Mouse (Mus musculus): Measurements from ENCODE around the gene Slx4ip. TPM values are rescaled to one million over a fixed set of nuclear protein-coding genes. Genes with fewer than 3 reads are reported as not detected.
A peak's percentile ranks its signal among the peaks of the same experiment; 100 is the strongest.

Gene Slx4ip
- polyA plus RNA-seq, 1 experiment from 2014 or later: 7.2 TPM

DNA sequence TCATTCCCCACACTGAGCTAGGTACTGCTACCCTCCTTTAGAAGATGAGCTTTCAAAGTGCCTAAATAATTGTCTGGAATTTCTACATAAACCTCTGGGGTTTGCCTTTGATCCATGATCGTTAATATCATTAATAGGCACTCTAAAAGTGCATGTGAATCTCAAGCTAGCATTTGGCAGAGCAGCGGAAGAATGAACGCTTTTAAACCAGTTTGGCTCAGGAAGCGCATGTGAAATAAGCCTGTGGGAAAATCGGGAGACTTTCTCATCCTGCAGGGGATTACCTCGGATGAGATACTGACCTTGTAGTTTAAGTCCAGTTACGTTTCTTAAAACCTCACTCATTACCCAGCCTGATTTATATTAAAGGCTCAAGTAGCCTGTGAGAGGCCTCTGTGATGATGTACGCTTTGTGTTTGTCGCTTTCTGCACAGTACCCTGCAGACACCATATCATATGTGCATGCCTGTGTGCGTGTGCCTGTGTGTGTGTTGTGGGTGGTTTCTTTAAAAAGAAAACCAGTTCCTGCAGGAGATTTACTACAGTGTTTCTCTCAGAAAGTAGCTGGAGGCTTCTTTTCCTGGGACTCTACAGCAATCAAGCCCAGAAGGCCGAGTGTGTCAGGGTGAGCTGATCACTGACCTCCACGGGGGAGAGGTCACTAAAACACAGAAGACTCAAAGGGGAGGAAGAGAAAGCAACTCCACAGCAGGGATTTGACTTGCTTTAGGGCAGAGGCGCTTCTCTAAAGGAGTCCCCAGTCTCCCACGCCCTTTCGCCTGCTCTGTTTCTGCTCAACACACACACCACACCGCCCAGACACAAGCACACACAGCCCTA lies 182.7 kb downstream of the Slx4ip start:
- ATAC-seq (ENCODE audit: insufficient number of reproducible peaks, low FRiP score, low TSS enrichment, low read depth): no peak
- H3K27me3 ChIP-seq: no peaks in the 10 kb centered on the region
- H3K9ac ChIP-seq: no peak overlapping the region
- no peak overlapping the region for H3K4me2 ChIP-seq (replicated peaks)
- no peaks in the 10 kb centered on the region for H3K9me3 ChIP-seq (replicated peaks)
- no peaks in the 10 kb centered on the region for H3K36me3 ChIP-seq
- no peak overlapping the region for H3K4me3 ChIP-seq (replicated peaks)
- no peak overlapping the region for H3K27ac ChIP-seq (replicated peaks)
- WGBS: 28% methylated on average over 16 of the region's 16 CpGs
- H3K4me1 ChIP-seq: peaks cover 13% of the 10 kb centered on the region

DNA sequence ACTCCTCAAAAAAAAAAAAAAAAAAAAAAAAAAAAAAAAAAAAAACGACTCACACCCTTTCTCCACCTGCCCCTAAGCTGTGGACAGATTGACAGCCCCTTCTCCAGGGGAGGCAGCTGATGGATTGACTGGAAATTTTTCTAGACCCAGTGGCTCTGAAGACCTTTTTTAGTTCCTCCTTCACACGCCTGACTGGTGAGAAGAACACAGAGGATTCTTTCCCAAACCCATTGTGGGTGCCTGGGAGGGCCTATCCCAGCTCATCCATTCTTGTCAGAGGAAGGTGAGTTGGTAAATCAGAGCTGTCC lies 183.2 kb downstream of the Slx4ip start:
- WGBS: 26% methylated on average over 2 of the region's 2 CpGs
- ATAC-seq (ENCODE audit: insufficient number of reproducible peaks, low FRiP score, low TSS enrichment, low read depth): no peak

DNA sequence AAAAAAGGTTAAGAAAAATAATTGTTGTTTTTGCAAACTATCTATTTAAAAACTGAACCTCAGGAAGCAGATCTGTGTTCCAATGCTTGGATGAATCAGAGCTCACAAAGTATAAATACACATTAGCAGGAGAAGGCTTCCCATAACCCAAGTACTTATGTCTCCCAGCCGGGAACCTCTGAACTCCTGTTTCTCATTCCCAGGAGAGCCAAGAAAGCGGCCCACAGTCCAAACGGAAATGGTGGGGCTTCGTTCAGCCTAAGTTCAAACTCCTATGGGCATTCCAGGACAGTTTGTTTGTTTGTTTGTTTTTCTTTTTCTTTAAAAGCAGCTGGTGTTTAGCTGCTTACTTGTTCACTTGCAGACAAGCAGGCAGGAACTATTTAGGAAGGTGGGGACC lies 187.8 kb downstream of the Slx4ip start:
- no peak overlapping the region for H3K4me3 ChIP-seq (replicated peaks)
- no peak overlapping the region for H3K9ac ChIP-seq
- H3K9me3 ChIP-seq (replicated peaks): no peaks in the 10 kb centered on the region
- peaks cover 14% of the 10 kb centered on the region; the same call in 1 of the 2 replicates for H3K36me3 ChIP-seq
- H3K27ac ChIP-seq (replicated peaks): 0 out of 2 replicates have a peak overlapping the region, but pooled peaks have one; percentile 23
- WGBS: 45% methylated on average over 4 of the region's 4 CpGs
- peaks cover 33% of the 10 kb centered on the region for H3K4me1 ChIP-seq
- H3K4me2 ChIP-seq (replicated peaks): no peak overlapping the region
- H3K27me3 ChIP-seq: no peaks in the 10 kb centered on the region
- no peak for ATAC-seq (ENCODE audit: insufficient number of reproducible peaks, low FRiP score, low TSS enrichment, low read depth)

More for the DNA sequence above, 183.2 kb downstream of the Slx4ip start:
- Histone ChIP-seq H3K9me3 (replicated peaks) (no peaks in the 10 kb centered on the region), H3K27me3 (no peaks in the 10 kb centered on the region), H3K36me3 (no peaks in the 10 kb centered on the region), H3K4me2 (replicated peaks) (no peak overlapping the region), H3K9ac (no peak overlapping the region), H3K4me1 (peaks cover 18% of the 10 kb centered on the region), H3K27ac (replicated peaks) (no peak overlapping the region), H3K4me3 (replicated peaks) (no peak overlapping the region)

DNA sequence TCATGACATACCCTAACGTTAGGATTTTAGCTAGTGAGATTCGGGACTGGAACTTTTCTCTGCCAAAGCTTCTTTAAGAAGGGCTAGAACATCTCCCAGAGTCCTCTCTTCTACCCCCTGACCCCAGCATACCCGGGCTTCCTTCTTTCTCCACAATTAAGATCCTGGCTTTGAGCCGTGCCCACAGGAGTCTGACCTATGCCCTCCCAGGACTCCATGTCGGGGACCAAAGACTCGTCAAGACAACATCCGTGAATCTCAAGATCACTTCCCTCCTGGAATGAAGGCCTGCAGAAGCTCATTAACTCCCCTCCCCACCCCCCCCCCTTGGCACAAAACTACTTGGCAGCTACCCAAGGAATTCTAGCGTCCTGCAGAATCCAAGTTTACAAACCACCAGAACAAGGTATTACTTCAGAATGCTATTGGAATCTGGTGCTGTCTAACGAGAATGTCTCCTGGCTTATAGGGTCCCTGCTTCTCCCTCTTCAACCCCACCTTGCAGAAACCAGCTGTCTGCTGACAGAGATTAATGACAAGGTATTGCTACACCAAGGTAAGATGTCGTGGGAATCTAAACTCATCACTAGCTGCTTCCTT lies 188.8 kb downstream of the Slx4ip start:
- Histone ChIP-seq H3K36me3 (peaks cover 21% of the 10 kb centered on the region; the same call in 1 of the 2 replicates), H3K9ac (no peak overlapping the region), H3K9me3 (replicated peaks) (no peaks in the 10 kb centered on the region), H3K27me3 (no peaks in the 10 kb centered on the region), H3K4me3 (replicated peaks) (no peak overlapping the region), H3K4me2 (replicated peaks) (no peak overlapping the region), H3K27ac (replicated peaks) (peak overlapping the region; percentile 51), H3K4me1 (peaks cover 25% of the 10 kb centered on the region)
- WGBS: 17% methylated on average over 10 of the region's 10 CpGs
- no peak for ATAC-seq (ENCODE audit: insufficient number of reproducible peaks, low FRiP score, low TSS enrichment, low read depth)

DNA sequence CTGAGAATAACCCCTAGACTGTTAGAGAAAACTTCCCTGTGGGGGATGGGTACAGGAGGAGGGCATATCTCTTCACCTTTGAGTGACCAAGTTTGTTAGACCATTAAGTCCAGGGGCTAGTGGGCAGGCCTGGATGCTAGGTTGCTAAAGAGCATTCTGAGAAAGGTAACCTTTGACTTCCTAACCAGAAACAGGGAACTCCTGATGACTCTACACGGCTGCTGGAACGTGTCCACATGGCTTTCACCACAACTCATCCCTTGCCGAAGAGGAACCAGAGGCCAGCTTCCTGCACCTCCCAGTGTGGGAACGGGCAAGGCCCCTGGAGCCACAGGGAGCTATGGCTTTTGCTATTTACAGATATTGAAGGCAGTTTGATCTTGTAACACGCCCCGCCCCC lies 189.4 kb downstream of the Slx4ip start:
- no peak for ATAC-seq (ENCODE audit: insufficient number of reproducible peaks, low FRiP score, low TSS enrichment, low read depth)
- H3K4me1 ChIP-seq: peaks cover 25% of the 10 kb centered on the region
- H3K9me3 ChIP-seq (replicated peaks): no peaks in the 10 kb centered on the region
- no peak overlapping the region for H3K4me3 ChIP-seq (replicated peaks)
- WGBS: 61% methylated on average over 6 of the region's 6 CpGs
- peak overlapping the region; percentile 34; the same call in 1 of the 2 replicates for H3K27ac ChIP-seq (replicated peaks)
- H3K4me2 ChIP-seq (replicated peaks): no peak overlapping the region
- no peak overlapping the region for H3K9ac ChIP-seq
- peaks cover 27% of the 10 kb centered on the region for H3K36me3 ChIP-seq
- H3K27me3 ChIP-seq: no peaks in the 10 kb centered on the region

DNA sequence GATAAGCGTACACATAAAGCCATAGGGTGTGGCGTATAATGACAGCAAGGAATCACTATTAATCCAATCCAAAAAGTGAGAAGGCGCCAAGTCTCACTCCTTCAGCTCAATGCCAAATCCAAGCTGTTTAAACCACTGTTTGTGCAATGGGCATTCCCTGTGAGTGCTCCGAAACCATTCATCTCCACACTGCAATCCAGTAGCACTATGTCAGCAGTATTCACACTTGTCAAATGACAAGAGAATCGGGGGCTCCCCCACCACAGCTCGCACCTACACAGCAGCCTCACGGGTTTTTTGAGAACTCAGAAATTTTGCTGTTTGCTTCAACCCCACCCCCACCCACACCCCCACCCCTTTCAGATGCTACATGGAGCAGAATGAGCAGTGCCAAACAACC lies 190.0 kb downstream of the Slx4ip start:
- 77% methylated on average over 7 of the region's 7 CpGs for WGBS
- no peak for ATAC-seq (ENCODE audit: insufficient number of reproducible peaks, low FRiP score, low TSS enrichment, low read depth)
- Histone ChIP-seq H3K27ac (replicated peaks) (peak overlapping the region; percentile 34; the same call in 1 of the 2 replicates), H3K9me3 (replicated peaks) (no peaks in the 10 kb centered on the region), H3K4me1 (peaks cover 25% of the 10 kb centered on the region), H3K4me3 (replicated peaks) (no peak overlapping the region), H3K36me3 (peaks cover 32% of the 10 kb centered on the region), H3K4me2 (replicated peaks) (no peak overlapping the region), H3K9ac (no peak overlapping the region), H3K27me3 (no peaks in the 10 kb centered on the region)

DNA sequence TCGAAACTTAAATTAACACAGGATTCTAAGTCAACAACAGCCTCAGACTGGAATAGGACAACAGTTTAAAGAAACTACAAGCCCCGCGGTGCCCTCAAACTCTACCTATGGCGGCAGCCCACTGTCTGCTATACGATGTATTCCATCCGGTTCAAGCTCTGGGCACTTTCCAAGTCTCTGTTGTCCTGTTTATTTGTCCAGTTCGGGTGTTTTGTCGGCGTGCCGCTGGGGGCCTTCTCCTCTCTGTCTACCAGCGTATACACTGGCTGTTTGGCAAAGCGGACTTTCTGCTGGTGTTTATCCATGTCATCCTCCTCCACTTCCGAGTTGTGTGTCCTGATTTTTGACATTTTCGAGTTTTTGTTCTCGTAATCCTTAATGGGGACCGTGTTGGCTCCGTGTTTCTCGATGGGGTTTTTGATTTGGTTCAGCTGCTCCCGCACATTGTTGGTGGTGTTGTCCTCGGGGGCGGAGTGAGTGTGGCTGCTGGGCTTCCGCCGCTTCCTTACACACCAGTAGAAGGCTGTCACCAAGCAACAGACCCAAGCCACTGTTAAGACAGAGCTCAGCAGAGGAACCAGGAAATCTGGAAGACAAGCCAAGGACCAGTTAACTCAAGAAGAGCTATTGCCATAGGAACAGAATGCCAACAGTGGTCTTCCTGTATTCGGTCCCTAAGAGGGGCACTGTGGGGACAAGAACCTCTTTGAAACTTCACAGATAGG lies 192.0 kb downstream of the Slx4ip start:
- H3K9ac ChIP-seq: no peak overlapping the region
- H3K4me1 ChIP-seq: peaks cover 36% of the 10 kb centered on the region
- H3K27ac ChIP-seq (replicated peaks): no peak overlapping the region
- H3K36me3 ChIP-seq: peaks cover 51% of the 10 kb centered on the region
- no peak overlapping the region for H3K4me3 ChIP-seq (replicated peaks)
- no peak overlapping the region for H3K4me2 ChIP-seq (replicated peaks)
- WGBS: 86% methylated on average over 24 of the region's 24 CpGs
- H3K27me3 ChIP-seq: no peaks in the 10 kb centered on the region
- H3K9me3 ChIP-seq (replicated peaks): no peaks in the 10 kb centered on the region
- no peak for ATAC-seq (ENCODE audit: insufficient number of reproducible peaks, low FRiP score, low TSS enrichment, low read depth)

DNA sequence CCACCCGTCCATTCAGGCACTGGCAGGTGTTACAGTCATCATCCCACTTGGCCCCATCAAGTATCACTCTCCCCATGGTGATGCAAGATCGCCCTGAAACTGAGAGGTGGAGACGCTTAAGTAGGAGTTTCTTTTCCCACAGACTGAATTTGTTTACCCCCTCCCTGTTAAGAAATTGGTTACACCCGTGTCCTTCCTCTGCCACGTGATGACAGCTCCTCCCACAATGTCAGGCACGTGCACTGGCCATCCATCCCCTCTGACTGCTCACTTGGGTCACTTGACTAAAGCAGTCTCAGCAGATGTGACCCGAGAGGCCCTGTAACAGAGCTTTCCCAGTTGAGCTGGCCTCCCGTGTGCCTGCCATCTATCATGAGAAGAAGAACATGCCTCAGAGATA lies 194.2 kb downstream of the Slx4ip start:
- 70% methylated on average over 8 of the region's 8 CpGs for WGBS
- Histone ChIP-seq H3K4me2 (replicated peaks) (no peak overlapping the region), H3K9me3 (replicated peaks) (no peaks in the 10 kb centered on the region), H3K27ac (replicated peaks) (no peak overlapping the region), H3K4me3 (replicated peaks) (no peak overlapping the region), H3K9ac (no peak overlapping the region), H3K4me1 (peaks cover 24% of the 10 kb centered on the region), H3K36me3 (peaks cover 70% of the 10 kb centered on the region), H3K27me3 (no peaks in the 10 kb centered on the region)
- no peak for ATAC-seq (ENCODE audit: insufficient number of reproducible peaks, low FRiP score, low TSS enrichment, low read depth)

DNA sequence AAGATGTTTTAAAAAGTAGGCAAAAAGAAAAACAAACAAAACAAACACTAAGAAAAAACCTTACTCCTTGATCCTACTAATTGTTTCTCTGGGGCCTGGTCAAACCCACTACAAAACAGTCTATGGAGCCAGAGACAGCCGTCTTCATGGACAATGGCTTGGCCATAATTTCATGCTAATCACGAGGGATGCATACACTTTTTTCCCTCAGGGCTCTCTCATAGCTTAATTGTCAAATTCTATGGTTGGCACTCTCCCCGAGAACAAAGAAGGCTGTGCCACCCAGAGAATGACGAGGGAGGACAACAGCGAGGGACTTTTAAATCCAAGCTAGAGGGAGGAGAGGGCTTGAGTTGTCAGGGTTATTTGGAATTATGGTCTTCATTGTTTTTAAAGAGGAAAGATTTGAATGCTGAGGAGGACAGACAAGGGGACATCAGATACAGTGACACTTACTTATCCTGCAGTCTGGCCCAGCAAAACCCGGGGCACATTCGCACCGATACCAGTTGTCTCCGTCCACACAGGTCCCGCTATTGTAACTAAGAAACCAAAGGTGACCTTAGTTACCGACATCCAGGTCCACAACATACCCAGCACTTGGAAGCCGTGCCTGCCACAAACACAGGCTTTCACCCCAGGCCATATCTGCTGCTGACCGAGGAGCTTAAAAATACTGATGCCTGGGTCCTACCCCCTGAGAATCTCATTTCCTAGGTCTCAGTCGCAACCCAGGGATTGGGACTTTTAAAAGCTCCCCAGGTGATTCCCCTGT lies 195.8 kb downstream of the Slx4ip start:
- Histone ChIP-seq H3K9ac (no peak overlapping the region), H3K36me3 (peaks cover 86% of the 10 kb centered on the region), H3K4me2 (replicated peaks) (no peak overlapping the region), H3K27me3 (no peaks in the 10 kb centered on the region), H3K9me3 (replicated peaks) (no peaks in the 10 kb centered on the region), H3K4me1 (peaks cover 15% of the 10 kb centered on the region), H3K27ac (replicated peaks) (no peak overlapping the region), H3K4me3 (replicated peaks) (no peak overlapping the region)
- 70% methylated on average over 14 of the region's 14 CpGs for WGBS
- no peak for ATAC-seq (ENCODE audit: insufficient number of reproducible peaks, low FRiP score, low TSS enrichment, low read depth)

DNA sequence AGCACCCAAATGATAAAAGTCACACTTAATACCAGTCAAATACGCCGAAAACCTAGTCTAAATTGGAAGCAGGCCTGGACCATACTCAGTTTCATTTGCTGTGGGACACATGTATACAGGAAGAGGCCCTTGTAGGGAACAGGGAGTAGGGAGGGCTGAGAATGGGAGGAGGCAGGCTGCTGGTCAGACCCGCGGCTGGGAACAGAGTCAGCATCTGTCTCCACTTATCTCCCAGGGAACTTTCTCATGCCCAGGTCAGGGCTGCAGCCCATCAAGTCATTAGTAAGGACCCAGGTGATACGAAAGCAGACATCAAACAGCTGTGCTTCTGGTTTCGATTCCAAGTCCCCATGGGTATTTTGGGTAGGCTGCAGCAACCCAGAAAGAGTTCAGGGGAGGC lies 196.7 kb downstream of the Slx4ip start:
- Histone ChIP-seq H3K4me3 (replicated peaks) (no peak overlapping the region), H3K4me2 (replicated peaks) (no peak overlapping the region), H3K4me1 (peaks cover 15% of the 10 kb centered on the region), H3K27me3 (no peaks in the 10 kb centered on the region), H3K9ac (no peak overlapping the region), H3K27ac (replicated peaks) (no peak overlapping the region; the same call in 1 of the 2 replicates), H3K36me3 (peaks cover 91% of the 10 kb centered on the region), H3K9me3 (replicated peaks) (no peaks in the 10 kb centered on the region)
- ATAC-seq (ENCODE audit: insufficient number of reproducible peaks, low FRiP score, low TSS enrichment, low read depth): peak; percentile 65; the same call in 1 of the 2 replicates
- 37% methylated on average over 6 of the region's 6 CpGs for WGBS

Data from embryonic facial prominence, embryonic 15.5 days (tissue).